Mouse (Mus musculus) retina, postnatal 7 days (tissue): Measurements from ENCODE around the gene Sgca.
"Not testable (repeated sequence)": the region's sequence is repeated elsewhere in the genome, so short reads cannot be mapped to it uniquely, and the experiment has no call there.

ENCODE experiments used
- DNase-seq: peaks from one replicate; pipeline ENCODE4 v3.0.0-alpha.2; 2012; ENCODE audit warnings: low read depth, low spot score

Gene Sgca

GRCm38 (mm10) chr11:94986435-94986834 lies 10.3 kb upstream of the Sgca start:
- no peak for DNase-seq

- DNase-seq = no peak
Measured at GRCm38 (mm10) chr11:94985822-94986221, 9.7 kb upstream of the Sgca start.

DNA sequence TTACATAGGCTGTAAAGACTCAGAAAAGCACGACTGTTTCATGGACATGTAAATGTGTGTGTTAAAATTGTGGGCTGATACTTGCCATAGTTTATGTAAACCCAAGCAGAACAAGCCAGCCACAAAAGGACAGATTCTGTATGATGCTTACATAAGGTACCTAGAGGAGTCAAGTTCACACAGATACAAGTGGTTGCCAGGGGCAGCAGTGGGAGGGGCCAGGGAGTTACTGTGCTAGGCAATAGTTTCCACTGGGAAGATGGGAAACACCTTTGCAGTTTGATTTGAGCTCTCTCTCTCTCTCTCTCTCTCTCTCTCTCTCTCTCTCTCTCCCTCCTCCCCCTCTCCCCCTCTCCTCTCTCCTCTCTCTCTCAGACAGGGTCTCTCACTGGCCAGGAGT lies 9.0 kb upstream of the Sgca start:
- DNase-seq = no peak

DNA sequence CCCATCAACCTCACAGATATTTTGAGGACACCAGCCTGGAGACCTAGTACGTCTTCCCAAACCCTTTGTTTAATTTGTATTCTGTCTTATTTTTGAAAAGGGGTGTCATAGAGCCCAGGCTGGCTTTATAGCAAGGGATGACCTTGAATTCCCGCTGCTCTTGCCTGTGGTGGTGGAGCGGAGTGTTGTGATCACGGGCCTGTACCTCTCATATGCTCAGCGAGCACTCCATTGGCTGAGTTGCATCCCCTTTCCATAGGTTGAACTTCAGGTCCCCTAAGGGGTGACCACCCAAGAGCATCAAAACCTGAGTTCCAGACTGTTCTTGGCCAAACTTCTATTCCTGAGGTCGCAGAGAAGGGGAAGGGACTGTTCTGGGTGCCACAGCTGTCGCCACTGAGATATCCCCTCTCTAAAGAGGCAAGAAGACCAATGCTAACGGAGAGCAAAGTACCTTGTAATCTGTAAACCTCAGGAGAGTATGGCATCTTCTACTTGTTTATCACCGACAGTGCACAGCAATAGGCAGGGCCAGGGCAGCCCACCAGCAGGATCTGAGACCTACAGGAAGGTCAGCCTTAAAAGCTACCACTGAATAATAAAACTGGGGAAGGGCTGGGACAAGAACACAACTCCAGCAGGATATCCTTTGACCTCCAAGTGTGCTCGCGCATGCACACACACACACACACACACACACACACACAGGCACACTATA lies 3.5 kb upstream of the Sgca start:
- DNase-seq = no peak

GRCm38 (mm10) chr11:94978947-94979346 lies 2.8 kb upstream of the Sgca start:
- DNase-seq = peak; percentile 94

DNA sequence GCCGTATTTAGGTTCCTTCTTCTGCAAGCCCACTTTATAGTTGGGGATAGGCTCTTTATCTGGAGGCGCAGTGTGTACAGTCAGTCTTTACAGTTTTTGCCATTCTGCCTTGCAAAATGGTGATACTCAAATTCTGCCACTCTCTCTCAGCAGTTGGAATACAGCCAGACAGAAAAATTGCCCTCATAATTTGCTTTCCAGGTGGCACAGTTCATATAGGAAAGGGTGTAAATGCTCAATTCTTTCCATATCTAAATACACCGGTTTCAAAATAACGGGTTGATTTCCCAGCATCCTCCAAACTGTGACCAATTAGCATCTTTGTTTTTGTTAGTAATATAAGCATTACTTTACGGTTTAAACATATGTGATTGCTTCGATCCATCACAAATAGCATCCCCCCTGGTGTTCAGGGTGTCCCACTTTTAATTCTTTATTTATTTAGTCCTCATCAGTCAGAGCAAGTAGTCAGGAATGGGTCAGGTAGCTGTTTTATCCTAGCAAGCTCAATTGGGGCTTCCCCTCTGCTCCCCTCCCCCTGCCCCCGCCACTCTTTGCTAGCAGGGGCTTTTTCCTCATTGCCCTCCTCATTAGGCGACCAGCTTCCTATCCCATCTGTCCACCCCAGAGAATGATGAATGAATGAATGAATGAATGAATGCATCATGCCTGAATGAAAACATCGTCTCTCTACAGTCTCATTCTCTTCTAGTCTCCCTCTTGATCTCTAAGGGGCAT lies 2.2 kb upstream of the Sgca start:
- DNase-seq = no peak

DNA sequence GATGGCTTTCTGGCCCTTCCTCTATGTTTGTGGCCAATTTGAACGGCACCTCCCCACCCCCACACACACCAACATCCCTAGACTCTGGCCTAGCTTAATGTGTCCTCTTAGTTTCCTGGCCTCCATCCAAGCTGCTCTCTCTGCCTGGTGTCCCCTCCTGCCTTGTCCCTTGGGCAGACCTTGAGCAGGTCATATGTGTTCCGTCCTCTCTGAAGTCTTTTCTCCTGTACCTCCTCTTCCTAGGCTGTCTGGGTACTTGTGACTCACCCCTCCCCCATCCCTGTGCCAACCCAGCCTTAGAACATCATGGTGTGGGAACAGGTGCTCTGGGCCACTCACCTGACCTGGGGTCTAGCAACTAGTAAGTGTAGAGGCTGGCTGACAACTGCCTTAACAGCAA lies 1.2 kb downstream of the Sgca start:
- no peak for DNase-seq

DNA sequence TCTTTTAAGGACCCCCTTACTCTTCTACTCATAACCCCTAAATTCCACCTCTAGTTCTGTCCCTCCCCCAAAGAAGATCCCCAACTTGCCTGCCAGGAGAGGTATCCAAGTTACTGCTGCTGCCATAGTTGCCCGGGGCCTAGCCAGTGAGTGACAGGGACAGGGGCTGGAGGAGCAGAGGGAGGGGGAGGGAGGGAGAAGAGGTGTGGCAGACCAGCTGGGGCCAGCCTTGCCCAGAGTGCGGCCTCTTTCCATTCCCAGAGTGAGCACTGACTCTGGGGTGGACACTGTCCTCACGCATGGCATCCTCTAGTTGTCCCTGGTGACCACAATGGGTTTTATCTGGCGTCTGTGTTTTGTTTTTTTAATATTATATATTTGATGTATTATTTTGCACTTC lies 2.8 kb downstream of the Sgca start:
- no peak for DNase-seq

DNA sequence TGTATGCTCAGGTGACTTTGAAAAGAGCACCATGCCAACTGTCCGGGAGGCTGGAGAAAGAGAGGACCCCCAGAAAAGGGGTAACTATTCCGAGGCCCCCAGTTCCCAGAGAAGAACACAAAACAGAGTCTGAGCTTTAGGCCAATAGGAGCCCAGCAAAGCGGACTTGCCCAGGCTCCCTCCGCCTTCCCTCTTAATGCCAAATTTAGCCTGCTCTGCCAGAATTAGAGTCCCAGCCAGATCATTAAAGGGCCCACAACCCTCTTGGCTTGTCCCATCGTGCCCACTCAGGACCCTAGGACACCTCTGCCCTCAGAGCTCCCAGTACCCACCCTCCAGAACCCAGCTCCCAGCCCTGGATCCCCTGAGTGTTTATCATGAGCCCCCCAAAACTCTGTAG lies 3.2 kb downstream of the Sgca start:
- no peak for DNase-seq

DNA sequence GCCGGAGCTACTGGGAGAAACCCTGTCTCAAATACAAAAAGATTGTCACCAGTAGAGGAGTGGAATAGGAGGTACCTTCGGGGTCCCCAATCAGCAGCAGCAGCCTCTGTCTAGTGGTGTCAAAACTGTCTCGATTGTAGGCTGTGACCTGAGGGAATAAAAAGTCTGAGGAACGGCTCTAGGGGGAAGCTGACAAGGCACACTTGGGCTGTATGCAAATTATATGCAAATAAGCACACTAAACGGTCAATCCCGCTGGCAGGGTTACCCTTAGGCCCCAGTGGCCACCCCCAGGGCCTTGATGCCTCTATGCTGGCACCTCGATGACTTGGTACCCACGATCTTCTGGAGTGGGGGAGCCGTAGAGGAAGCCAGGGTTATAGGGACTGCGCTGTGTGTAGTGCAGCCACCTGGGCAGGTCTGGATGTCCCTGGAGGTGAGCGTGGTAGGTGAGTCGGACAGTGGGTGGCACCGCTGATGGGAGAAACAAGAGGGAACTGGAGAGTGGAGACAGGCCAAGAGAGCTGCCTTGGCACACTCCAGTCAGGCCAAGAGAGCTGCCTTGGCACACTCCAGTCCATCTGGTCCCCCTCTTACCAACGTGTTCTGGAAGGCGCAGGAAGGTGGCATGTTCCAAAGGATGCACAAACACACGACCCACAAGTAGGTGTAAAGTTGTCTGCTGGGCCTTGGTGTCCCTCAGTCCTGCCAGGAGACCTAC lies 4.1 kb downstream of the Sgca start:
- no peak for DNase-seq

DNA sequence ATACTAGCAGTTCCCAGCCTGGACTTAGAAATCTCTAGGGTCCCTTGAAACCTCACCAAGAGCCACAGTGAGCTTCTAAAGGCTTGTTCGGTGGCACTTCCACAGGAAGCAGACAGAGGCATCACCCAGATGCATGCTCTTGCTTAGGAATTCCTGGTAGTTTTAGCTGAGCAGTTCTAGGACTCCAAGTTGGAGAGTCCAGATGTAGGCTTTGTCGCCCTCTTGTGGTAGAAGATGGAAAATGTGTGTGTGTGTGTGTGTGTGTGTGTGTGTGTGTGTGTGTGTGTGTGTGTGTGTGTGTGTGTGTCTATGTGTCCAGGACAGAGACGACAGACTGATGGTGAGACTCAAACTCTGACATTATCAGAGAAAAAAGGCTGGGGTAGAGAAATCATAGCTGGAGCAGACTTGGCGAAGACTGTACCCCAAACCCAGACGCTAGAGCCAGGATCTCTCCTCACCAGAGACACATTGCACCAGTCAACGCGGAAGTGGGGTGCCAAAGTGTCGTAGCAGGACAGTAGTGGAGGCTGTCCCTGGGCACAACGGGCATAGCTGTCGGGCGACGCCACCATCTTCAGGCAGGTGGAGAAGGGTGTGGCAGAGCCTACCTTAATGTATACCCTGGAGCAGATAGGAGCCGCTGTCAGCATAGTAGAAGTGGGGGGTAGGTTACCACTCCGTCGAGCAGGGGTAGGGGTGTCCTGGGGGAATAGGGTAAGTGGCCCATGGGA lies 5.8 kb downstream of the Sgca start:
- peak; percentile 72 for DNase-seq

DNA sequence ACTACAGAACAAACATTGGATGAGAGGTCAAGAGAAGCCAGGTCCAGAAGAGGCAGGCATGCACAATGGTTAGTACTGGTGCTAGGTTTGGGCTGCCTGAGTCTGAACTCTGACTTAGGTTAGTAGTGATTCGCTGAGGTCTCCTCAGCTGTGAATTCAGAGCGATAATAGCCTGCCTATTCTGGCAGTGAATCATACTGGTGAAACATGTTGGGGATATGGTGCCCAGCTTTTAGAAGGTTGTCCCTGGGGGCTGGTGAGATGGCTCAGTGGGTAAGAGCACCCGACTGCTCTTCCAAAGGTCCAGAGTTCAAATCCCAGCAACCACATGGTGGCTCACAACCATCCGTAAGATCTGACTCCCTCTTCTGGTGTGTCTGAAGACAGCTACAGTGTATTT lies 6.4 kb downstream of the Sgca start:
- DNase-seq = not testable (repeated sequence)

- no peak for DNase-seq
Measured at GRCm38 (mm10) chr11:94968187-94968586, 7.9 kb downstream of the Sgca start.

DNA sequence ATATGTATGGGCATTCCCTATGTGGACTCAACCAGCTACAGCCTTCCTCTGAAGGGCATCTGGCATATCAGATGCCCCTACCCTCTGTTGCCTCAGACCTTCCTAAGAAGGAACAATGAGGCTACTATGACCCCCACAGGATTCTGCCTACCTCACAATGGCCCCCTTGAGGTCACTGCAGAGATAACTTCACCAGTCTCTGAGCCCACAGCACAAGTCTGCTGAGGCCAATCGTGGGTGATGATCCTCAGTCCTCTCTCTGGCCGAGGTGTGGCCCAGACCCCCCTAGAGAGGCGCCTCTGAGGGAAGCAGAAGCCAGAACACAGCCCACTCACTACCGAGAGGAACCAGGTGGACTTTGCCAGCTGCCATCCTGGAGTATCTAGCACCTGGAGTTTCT lies 8.7 kb downstream of the Sgca start, which contains the start of gene Hils1:
TSS of gene Hils1 (plus strand) at position 175 of the 400 bp plus-strand sequence.
- DNase-seq = no peak

DNA sequence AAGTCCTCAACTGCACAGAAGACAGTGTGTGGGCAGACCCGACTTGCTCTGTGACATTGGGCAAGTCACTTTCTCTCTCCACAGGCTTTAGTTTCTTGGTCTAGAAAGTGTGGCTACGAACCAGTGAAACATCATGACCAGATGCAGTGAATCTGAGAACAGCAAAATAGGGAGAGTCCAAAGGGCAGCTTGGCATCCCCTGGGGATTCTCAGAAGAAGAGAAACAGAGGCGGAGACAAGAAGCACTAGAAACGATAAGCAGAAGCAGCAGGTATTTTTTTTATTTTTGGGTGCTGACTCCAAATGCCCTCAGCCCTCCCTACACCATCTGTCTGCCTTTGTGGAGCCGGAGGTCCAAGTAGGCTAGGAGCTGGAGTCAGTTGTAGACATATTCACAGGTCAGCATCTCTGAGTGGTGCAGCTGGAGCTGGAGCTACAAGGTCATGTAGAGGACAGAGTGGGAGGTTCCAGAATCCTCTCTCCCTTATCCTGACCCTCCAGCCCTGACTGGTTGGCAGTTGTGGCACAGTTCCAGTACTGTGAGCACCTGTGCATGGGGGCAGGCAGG lies 13.5 kb downstream of the Sgca start:
- no peak for DNase-seq

- DNase-seq = no peak
Measured at GRCm38 (mm10) chr11:94958065-94958858, 17.9 kb downstream of the Sgca start.

- DNase-seq = no peak
Measured at GRCm38 (mm10) chr11:94957693-94958064, 18.4 kb downstream of the Sgca start.

- no peak for DNase-seq
Measured at GRCm38 (mm10) chr11:94955103-94955502, 21.0 kb downstream of the Sgca start.

DNA sequence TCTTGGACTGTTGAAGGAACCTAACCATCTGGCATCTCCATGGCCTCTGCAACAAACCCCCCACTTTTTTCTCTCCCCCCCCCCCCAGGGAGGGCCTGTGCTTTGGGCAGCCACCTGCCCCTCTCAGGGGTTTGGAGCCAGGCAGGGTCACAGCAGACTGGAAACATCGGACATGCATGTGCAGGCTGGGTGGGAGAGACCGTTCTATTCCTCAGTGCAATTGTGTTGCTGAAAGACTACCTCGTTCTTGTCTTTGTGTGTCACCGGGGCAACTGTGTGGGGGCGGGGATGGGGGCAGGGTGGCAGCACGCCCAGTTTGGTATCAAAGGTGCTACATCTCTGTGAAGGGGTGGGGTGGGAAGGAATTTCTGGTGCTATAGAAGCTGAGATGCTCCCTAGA lies 24.0 kb downstream of the Sgca start:
- no peak for DNase-seq

DNA sequence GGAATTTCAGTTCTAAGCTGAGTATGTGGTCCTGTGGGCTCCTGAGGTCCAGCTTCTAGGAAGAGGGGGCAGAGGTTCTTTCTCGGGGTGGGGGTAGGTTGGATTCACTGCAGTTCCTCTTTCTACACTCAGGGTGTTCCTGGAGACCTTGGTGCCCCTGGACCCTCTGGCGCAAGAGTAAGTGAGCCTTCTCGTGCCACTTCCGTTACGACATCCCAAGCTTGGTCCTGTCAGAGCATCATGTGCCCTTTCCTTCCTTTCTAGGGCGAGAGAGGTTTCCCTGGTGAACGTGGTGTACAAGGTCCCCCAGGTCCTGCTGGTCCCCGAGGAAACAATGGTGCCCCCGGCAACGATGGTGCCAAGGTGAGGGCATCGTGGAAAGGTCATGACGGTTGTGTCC lies 30.9 kb downstream of the Sgca start:
- no peak for DNase-seq

DNA sequence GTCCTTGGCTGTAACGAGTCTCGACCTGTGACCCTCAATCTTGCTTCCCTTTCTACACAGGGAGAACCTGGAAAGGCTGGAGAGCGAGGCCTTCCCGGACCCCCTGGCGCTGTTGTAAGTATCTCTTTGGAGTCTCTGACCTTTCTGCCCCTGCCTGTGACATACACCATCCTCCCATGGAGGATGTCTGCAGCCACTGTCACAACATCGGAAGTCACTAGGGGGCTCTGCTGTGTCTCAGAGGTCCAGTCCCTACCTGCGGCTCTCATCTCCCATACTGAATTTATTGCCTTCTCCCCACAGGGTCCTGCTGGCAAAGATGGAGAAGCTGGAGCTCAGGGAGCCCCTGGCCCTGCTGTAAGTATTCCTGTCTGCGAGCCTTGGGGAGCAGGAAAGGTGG lies 31.8 kb downstream of the Sgca start:
- no peak for DNase-seq
